Mouse (Mus musculus) lung, embryonic 14.5 days (tissue): ENCODE data around the gene Slc33a1. TPM values are rescaled to one million over a fixed set of nuclear protein-coding genes. Genes with fewer than 3 reads are reported as not detected.

Experiments
- ATAC-seq: fragments of 200-750 bp; cut with Nextera tagmentation; 2 replicates; pipeline ENCODE4 v1.8.0; 2017; ENCODE audit warnings: mild to moderate bottlenecking, moderate TSS enrichment, moderate library complexity; ENCODE audit not compliant: insufficient read depth
- DNase-seq: peaks from one replicate; pipeline ENCODE4 v3.0.0-alpha.2; 2015
- H3K27ac ChIP-seq: fragments of 300-500 bp; sonication (generic); 2 replicates; pipeline ENCODE4 v1.5.1; 2014; ENCODE audit warnings: low read depth, mild to moderate bottlenecking, moderate library complexity
- H3K27me3 ChIP-seq: fragments of 300-500 bp; sonication (generic); 2 replicates; pipeline ENCODE4 v1.6.1; 2014; ENCODE audit warnings: low read length, control low read depth; ENCODE audit not compliant: insufficient read depth
- H3K36me3 ChIP-seq: fragments of 300-500 bp; sonication (generic); 2 replicates; pipeline ENCODE4 v1.6.1; 2014; ENCODE audit warnings: control low read depth; ENCODE audit not compliant: insufficient read depth
- H3K4me1 ChIP-seq: fragments of 300-500 bp; sonication (generic); 2 replicates; pipeline ENCODE4 v1.6.1; 2014; ENCODE audit warnings: antibody characterized with exemption, control low read depth; ENCODE audit not compliant: insufficient read depth
- H3K4me2 ChIP-seq: fragments of 300-500 bp; sonication (generic); 2 replicates; pipeline ENCODE4 v1.6.1; 2014; ENCODE audit warnings: mild to moderate bottlenecking
- H3K4me3 ChIP-seq: fragments of 300-500 bp; sonication (generic); 2 replicates; pipeline ENCODE4 v1.5.1; 2014; ENCODE audit warnings: low read depth, low read length
- H3K9ac ChIP-seq: fragments of 300-500 bp; sonication (generic); 2 replicates; pipeline ENCODE4 v1.6.1; 2014
- H3K9me3 ChIP-seq: fragments of 300-500 bp; sonication (generic); 2 replicates; pipeline ENCODE4 v1.6.1; 2016; ENCODE audit warnings: low read depth, low read length, control low read depth
- CTCF ChIP-seq: IDR thresholded peaks from 2 replicates; pipeline ENCODE4 v1.5.1; 2016; ENCODE audit warnings: antibody characterized with exemption, low read depth
- WGBS: fragments of 180-500 bp; shearing (Covaris S2); extraction: QIAGEN DNeasy Blood & Tissue Kit; methylation state at CpG from one replicate; pipeline ENCODE4 v1.1.7; 2014; 5-methylcytosine and 5-hydroxymethylcytosine counted together
- polyA plus RNA-seq: library from polyadenylated mRNA; unstranded; fragments of >200 nt; fragmentation: Nextera tagmentation; extraction: Ambion mirVana; gene quantifications from 2 replicates; pipeline ENCODE4 v1.2.1, GENCODE M21; 2014

The Slc33a1 gene
- polyA plus RNA-seq, 1 experiment from 2014 or later = 13.6 TPM

GRCm38 (mm10) chr3:63897177-63897576 lies 67.4 kb downstream of the Slc33a1 start:
- ATAC-seq (no peak), DNase-seq (no peak)
- Histone ChIP-seq H3K4me3 (no peak overlapping the region), H3K36me3 (no peaks in the 10 kb centered on the region), H3K27me3 (peaks cover 5% of the 10 kb centered on the region; the same call in 1 of the 2 replicates), H3K4me1 (no peaks in the 10 kb centered on the region), H3K9ac (no peak overlapping the region), H3K27ac (no peak overlapping the region), H3K4me2 (no peak overlapping the region), H3K9me3 (no peaks in the 10 kb centered on the region)
- TF ChIP-seq CTCF = no peak
- WGBS = 33% methylated on average over 1 of the region's 1 CpGs

- Histone ChIP-seq H3K4me1 (no peaks in the 10 kb centered on the region), H3K36me3 (no peaks in the 10 kb centered on the region), H3K4me2 (no peak overlapping the region), H3K27ac (no peak overlapping the region), H3K27me3 (peaks cover 5% of the 10 kb centered on the region; the same call in 1 of the 2 replicates), H3K9ac (no peak overlapping the region), H3K4me3 (no peak overlapping the region), H3K9me3 (no peaks in the 10 kb centered on the region)
- WGBS = 73% methylated on average over 4 of the region's 4 CpGs
- no peak for DNase-seq
- no peak for ATAC-seq
- no peak for TF ChIP-seq CTCF
These were observed 68.3 kb downstream of the Slc33a1 start for GRCm38 (mm10) chr3:63896303-63896702.

DNA sequence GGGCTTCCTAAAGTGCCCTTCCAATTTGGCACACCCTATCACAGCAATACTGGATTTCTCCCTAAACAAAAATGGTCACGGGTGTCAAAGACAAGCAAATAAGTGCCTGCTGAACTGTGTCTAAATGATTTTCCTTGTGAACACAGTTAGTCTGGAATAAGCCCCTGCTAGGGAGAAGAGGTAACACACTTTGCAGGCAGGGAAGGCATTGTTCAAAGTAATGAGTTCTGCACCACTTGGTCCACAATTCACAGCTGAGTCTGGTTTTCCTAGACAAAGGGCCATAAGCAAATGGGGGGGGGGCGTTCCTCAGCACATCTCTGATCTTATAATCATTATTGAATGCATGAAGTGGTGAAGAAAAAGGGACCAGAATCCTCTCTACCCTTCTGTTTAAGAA lies 68.8 kb downstream of the Slc33a1 start:
- ATAC-seq (no peak), DNase-seq (no peak)
- Histone ChIP-seq H3K4me2 (no peak overlapping the region), H3K9me3 (no peaks in the 10 kb centered on the region), H3K27ac (no peak overlapping the region), H3K27me3 (peaks cover 5% of the 10 kb centered on the region; the same call in 1 of the 2 replicates), H3K4me1 (no peaks in the 10 kb centered on the region), H3K36me3 (no peaks in the 10 kb centered on the region), H3K4me3 (no peak overlapping the region), H3K9ac (no peak overlapping the region)
- WGBS = 66% methylated on average over 2 of the region's 2 CpGs
- TF ChIP-seq CTCF = no peak

DNA sequence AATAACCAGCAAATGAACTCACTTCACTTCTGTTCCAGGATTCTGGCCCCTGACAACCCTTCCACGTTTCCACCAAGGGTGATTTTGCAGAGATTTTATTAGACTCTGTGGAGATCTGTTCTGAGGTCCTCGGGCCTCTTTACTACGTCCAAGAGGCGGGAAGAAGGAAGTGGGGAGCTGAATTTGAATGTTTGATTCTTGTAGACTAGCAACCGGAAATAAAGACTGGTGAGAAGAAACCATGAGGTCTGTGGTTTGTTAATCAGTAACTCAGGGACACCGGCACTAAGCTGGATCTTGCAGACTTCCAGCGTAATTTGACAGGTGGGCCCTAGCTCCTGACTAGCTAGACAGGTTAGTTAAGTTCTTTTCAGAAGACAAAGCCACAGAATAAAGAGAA lies 70.9 kb downstream of the Slc33a1 start:
- Histone ChIP-seq H3K4me2 (peak overlapping the region; percentile 43), H3K4me1 (no peaks in the 10 kb centered on the region), H3K9me3 (no peaks in the 10 kb centered on the region), H3K4me3 (no peak overlapping the region), H3K27ac (no peak overlapping the region; the same call in 1 of the 2 replicates), H3K9ac (no peak overlapping the region), H3K27me3 (no peaks in the 10 kb centered on the region), H3K36me3 (no peaks in the 10 kb centered on the region)
- peak; percentile 64; the same call in 1 of the 2 replicates for ATAC-seq
- peak; percentile 65 for DNase-seq
- TF ChIP-seq CTCF = no peak
- WGBS = 38% methylated on average over 7 of the region's 7 CpGs

- Histone ChIP-seq H3K4me2 (no peak overlapping the region), H3K4me1 (no peaks in the 10 kb centered on the region), H3K9me3 (no peaks in the 10 kb centered on the region), H3K9ac (no peak overlapping the region), H3K4me3 (no peak overlapping the region), H3K36me3 (no peaks in the 10 kb centered on the region), H3K27ac (no peak overlapping the region), H3K27me3 (no peaks in the 10 kb centered on the region)
- WGBS = 42% methylated on average over 3 of the region's 3 CpGs
- ATAC-seq (no peak), DNase-seq (no peak)
- TF ChIP-seq CTCF = no peak
These were observed 72.4 kb downstream of the Slc33a1 start for GRCm38 (mm10) chr3:63892154-63892553.

Other genes starting within 250 kb of the Slc33a1 start
- 7.3 and 7.5 TPM in 2 replicates for gene Plch1, start 65.3 kb downstream of the Slc33a1 start, polyA plus RNA-seq
- gene E130311K13Rik, start 35.3 kb downstream of the Slc33a1 start, polyA plus RNA-seq = 4.9 and 5.7 TPM in 2 replicates
- gene Gmps, start 11.3 kb upstream of the Slc33a1 start, polyA plus RNA-seq = 50.0 and 52.4 TPM in 2 replicates
- gene Vmn2r1, start 116.8 kb upstream of the Slc33a1 start, polyA plus RNA-seq = 0.08 TPM in 1 of 2 replicates, not detected in the other
- gene Vmn2r2, start 177.2 kb upstream of the Slc33a1 start, polyA plus RNA-seq = not detected in 2 replicates